Mouse (Mus musculus) forebrain, embryonic 11.5 days (tissue): ENCODE data around the gene Ptpn3. TPM values are rescaled to one million over a fixed set of nuclear protein-coding genes. Genes with fewer than 3 reads are reported as not detected.

Experiments
- ATAC-seq: fragments of 200-750 bp; cut with Nextera tagmentation; replicated peaks from 2 replicates; pipeline ENCODE4 v1.8.0; 2017; ENCODE audit warnings: moderate TSS enrichment; ENCODE audit not compliant: low FRiP score
- DNase-seq: peaks from one replicate; pipeline ENCODE4 v3.0.0-alpha.2; 2017; ENCODE audit warnings: low spot score
- H3K27ac ChIP-seq: fragments of 300-500 bp; sonication (generic); 2 replicates; pipeline ENCODE4 v1.5.1; 2014; ENCODE audit warnings: low read depth, low read length
- H3K27me3 ChIP-seq: fragments of 300-500 bp; sonication (generic); 2 replicates; pipeline ENCODE4 v1.6.1; 2014; ENCODE audit warnings: mild to moderate bottlenecking, low read length, mixed read lengths; ENCODE audit not compliant: control insufficient read depth, insufficient read depth
- H3K36me3 ChIP-seq: fragments of 300-500 bp; sonication (generic); 2 replicates; pipeline ENCODE4 v1.6.1; 2014; ENCODE audit warnings: mild to moderate bottlenecking, low read length, moderate library complexity, mixed read lengths; ENCODE audit not compliant: control insufficient read depth, insufficient read depth
- H3K4me1 ChIP-seq: fragments of 300-500 bp; sonication (generic); replicated peaks from 2 replicates; pipeline ENCODE4 v1.6.1; 2014; ENCODE audit warnings: low read length, mixed read lengths; ENCODE audit not compliant: control insufficient read depth, insufficient read depth
- H3K4me2 ChIP-seq: fragments of 300-500 bp; sonication (generic); 2 replicates; pipeline ENCODE4 v1.6.1; 2014; ENCODE audit warnings: low read depth, mild to moderate bottlenecking, low read length, moderate library complexity, mixed read lengths; ENCODE audit not compliant: severe bottlenecking
- H3K4me3 ChIP-seq: fragments of 300-500 bp; sonication (generic); 2 replicates; pipeline ENCODE4 v1.5.1; 2014; ENCODE audit warnings: low read depth, low read length
- H3K9ac ChIP-seq: fragments of 300-500 bp; sonication (generic); 2 replicates; pipeline ENCODE4 v1.6.1; 2014; ENCODE audit warnings: low read length
- H3K9me3 ChIP-seq: fragments of 300-500 bp; sonication (generic); 2 replicates; pipeline ENCODE4 v1.6.1; 2016; ENCODE audit warnings: low read length, mixed read lengths; ENCODE audit not compliant: control insufficient read depth
- WGBS: fragments of 180-500 bp; shearing (Covaris S2); extraction: QIAGEN DNeasy Blood & Tissue Kit; methylation state at CpG from one replicate; pipeline ENCODE4 v1.1.7; 2014; 5-methylcytosine and 5-hydroxymethylcytosine counted together
- polyA plus RNA-seq: library from polyadenylated mRNA; unstranded; fragments of >200 nt; fragmentation: Nextera tagmentation; extraction: Ambion mirVana; gene quantifications from 2 replicates; pipeline ENCODE4 v1.2.1, GENCODE M21; 2014

Gene Ptpn3
- polyA plus RNA-seq, 1 experiment from 2014 or later: 0.81 TPM

DNA sequence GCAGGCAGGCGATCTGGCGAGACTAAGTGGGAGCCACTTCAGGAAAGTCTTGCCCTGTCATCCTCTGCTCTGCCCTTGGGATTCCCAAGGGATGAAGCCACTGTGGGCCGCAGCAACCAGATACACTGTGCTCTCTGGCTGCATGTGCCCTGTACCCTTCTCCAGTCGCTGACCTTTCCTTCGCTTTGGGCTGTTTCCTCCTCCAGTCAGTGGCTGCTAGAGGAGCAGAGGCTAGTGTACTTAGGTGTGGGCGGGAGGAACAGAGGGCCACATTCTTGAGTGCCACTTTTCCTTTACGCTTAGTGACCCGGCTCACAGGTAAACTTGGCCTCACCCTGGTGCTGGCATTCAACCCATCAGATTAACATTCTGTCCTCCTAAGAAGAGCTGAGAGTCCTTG lies 147.8 kb downstream of the Ptpn3 start:
- Histone ChIP-seq H3K9me3 (no peaks in the 10 kb centered on the region), H3K4me1 (peaks cover 6% of the 10 kb centered on the region; the same call in 1 of the 2 replicates), H3K36me3 (no peaks in the 10 kb centered on the region), H3K4me3 (no peak overlapping the region), H3K27me3 (no peaks in the 10 kb centered on the region), H3K4me2 (peak overlapping the region; percentile 36; the same call in 1 of the 2 replicates), H3K9ac (peak overlapping the region; percentile 41), H3K27ac (peak overlapping the region; percentile 25; the same call in 1 of the 2 replicates)
- 29% methylated on average over 8 of the region's 8 CpGs for WGBS
- no peak for DNase-seq
- peak; percentile 24; the same call in 1 of the 2 replicates for ATAC-seq

DNA sequence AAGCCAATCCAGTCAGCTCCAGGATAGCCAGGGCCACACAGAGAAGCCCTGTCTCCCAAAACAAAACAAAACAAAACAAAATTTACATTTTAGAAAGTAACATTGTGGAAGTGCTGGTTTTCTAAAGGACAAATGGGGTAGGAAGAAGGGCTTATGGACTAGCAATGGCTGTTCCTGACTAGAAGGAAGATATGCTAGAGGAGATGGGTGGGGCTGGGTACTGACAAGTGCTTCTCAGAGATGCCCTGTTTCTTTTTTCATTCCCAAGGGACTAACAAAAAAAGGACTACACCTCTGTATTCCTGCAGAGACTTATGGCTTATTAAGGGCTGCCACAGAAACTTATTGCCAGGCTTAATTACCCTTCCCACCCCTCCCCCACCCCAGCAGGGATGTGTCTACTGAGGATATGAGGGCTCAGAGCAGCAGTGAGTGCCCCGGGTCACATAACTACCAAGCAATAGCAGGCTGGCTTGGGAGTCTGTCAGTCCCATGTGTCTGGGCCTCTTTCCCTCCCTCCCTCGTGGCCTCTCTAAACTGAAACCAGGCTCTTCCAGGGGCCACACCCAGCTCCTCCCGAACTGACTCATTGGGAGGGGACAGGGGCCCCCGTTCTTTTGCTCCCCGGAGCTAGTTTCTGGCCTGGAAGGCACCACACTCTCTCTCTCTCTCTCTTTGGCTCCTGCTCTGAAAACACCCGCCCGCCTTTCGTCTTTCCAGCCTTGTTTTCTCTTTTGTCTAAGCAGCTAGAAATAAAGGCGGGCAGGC lies 148.4 kb downstream of the Ptpn3 start:
- Histone ChIP-seq H3K9ac (peak overlapping the region; percentile 41), H3K4me1 (peaks cover 6% of the 10 kb centered on the region; the same call in 1 of the 2 replicates), H3K4me3 (no peak overlapping the region), H3K4me2 (peak overlapping the region; percentile 36), H3K27ac (peak overlapping the region; percentile 25; the same call in 1 of the 2 replicates), H3K36me3 (no peaks in the 10 kb centered on the region), H3K27me3 (no peaks in the 10 kb centered on the region), H3K9me3 (no peaks in the 10 kb centered on the region)
- peak; percentile 67 for DNase-seq
- WGBS: 3% methylated on average over 9 of the region's 9 CpGs
- ATAC-seq: peak; percentile 70

DNA sequence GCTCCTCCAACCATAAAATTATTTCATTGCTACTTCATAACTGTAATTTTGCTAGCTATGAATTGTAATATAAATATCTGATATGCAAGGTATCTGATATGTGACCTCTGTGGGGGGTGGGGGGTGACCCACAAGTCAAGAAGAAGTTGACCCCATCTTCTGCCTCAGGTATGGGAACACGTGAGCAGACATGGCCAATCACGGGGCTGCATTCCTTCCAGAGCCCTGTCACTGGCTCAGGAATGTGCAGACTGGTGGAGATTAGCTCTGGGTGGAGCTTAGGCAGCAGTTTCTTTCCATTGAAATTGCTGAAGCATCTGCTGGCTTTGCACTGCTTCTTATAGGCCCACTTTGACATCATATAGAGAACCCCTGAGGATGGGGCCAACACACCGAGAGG lies 153.5 kb downstream of the Ptpn3 start:
- 62% methylated on average over 3 of the region's 3 CpGs for WGBS
- H3K4me3 ChIP-seq: no peak overlapping the region
- no peak for ATAC-seq
- no peak overlapping the region for H3K27ac ChIP-seq
- no peaks in the 10 kb centered on the region for H3K36me3 ChIP-seq
- DNase-seq: no peak
- H3K9ac ChIP-seq: no peak overlapping the region
- H3K4me2 ChIP-seq: no peak overlapping the region
- peaks cover under 1% of the 10 kb centered on the region; the same call in 1 of the 2 replicates for H3K4me1 ChIP-seq
- peaks cover 4% of the 10 kb centered on the region; the same call in 1 of the 2 replicates for H3K27me3 ChIP-seq
- no peaks in the 10 kb centered on the region for H3K9me3 ChIP-seq

DNA sequence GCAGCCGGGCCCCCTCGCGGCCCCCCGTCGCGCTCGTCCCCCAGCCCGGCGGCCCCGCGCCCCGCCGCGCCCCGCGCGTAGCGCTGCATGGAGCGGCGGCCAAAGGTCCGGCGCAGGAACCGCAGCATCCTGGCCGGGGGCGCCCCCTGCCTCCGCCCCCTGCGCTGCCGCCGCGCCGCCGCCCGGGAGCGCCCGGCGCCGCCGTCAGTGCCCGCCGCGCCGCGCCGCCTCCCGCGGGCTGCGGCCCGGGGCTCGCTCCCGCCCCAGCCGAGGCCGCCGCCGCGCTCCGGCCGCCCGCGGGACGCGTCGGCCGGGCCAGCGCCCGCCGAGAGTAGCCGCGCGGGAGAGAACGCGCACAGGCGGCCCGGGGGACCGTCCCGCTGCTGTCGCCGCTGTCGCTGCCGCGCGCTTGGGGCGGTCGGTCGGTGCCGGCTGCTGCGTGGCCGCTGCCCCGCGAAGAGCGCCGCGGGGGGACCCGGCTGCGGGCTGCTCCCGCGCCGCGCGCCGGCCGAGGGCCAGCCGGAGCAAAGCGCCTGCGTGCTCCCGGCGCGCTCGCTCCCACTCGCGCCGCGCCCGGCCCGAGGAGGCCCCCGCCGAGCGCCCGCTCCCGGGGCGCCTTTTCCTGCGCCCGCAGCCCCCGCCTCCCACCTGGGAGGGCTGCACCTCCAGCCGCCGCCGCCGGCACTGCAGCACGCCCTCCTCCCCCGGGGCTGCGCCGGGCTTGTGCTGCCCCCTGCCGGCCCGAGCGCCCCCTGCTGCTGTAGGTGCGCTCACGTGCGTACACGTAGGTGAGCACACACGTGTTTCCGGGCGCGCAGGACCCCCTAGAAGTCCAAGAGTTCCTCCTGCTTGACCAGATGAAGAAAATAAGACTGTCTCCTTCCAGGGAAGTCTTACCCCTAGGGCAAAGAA lies 158.4 kb downstream of the Ptpn3 start, which contains the start of gene Epb41l4b:
Gene Epb41l4b, minus strand, starts transcription at position 412 of the 912 bp plus-strand sequence.
- Histone ChIP-seq H3K9me3 (no peaks in the 10 kb centered on the region), H3K4me3 (peak within 1 kb of the TSS; percentile 66), H3K36me3 (no peaks in the 10 kb centered on the region), H3K27ac (no peak within 1 kb of the TSS), H3K4me1 (peaks cover 11% of the 10 kb centered on the region), H3K27me3 (peaks cover 29% of the 10 kb centered on the region), H3K9ac (peak within 1 kb of the TSS; percentile 59), H3K4me2 (peak within 1 kb of the TSS; percentile 87)
- peak; percentile 92 for DNase-seq
- ATAC-seq: peak; percentile 91
- WGBS: 1% methylated on average over 107 of the region's 142 CpGs

DNA sequence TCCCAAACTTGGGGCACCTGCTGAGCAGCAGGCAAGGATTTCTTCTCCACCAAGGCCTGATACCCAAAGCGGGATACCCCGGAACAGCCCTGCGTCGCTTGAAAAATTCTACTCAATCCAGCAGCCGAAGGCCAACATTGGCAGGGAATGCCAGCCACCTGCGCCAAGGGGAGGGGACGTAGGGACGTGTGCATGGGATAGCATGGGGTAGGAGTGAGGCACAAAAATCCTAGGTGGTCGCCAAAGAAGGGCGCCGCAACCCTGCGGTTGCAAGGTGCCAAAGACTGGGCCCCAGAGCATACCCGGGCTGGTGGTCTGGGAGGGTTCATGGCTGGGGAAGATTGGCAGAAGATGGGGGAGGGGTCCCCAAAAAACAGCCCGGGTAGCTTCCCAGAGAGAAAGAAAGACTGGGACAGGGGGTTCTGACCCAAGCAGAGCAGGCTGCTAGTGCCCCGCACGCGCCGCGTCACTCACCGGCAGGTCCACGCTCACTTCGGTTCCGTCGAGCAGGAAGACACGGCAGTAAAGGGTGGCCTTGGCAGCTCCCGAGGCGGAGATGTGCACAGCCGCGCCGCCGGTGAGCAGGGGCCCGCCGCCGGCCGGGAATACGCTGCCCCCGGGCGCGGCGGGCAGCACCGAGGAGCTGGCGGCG lies 159.1 kb downstream of the Ptpn3 start:
- Histone ChIP-seq H3K4me1 (peaks cover 11% of the 10 kb centered on the region), H3K27me3 (peaks cover 29% of the 10 kb centered on the region), H3K9me3 (no peaks in the 10 kb centered on the region), H3K4me3 (peak overlapping the region; percentile 66), H3K9ac (peak overlapping the region; percentile 59), H3K36me3 (no peaks in the 10 kb centered on the region), H3K27ac (no peak overlapping the region), H3K4me2 (peak overlapping the region; percentile 87)
- peak; percentile 66 for DNase-seq
- under 1% methylated on average over 43 of the region's 43 CpGs for WGBS
- ATAC-seq: peak; percentile 15; the same call in 1 of the 2 replicates

DNA sequence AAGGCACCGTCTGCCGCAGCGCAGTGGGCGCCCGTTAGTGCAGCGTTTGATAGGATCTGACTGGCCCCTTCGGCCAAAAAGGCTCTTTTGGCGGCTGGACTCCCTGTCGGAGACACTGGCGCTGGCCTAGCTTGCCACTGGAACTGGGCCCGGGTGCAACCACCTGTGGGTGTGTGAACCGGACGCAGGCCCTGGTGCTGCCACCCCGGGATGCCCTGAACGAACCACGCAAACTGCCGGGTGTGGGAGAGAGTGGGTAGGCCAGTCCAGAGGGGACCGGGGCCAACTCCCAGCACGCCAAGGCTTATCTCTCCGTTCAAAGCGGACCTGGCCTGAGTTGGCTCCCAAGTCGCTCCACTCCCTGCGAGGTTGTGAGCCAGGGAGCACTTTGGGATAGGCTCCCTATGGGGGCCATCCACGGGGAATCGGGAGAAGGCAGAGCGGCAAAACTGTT lies 159.7 kb downstream of the Ptpn3 start:
- Histone ChIP-seq H3K27me3 (peaks cover 29% of the 10 kb centered on the region), H3K9me3 (no peaks in the 10 kb centered on the region), H3K4me2 (peak overlapping the region; percentile 87), H3K36me3 (no peaks in the 10 kb centered on the region), H3K9ac (peak overlapping the region; percentile 3; the same call in 1 of the 2 replicates), H3K27ac (no peak overlapping the region), H3K4me3 (peak overlapping the region; percentile 66), H3K4me1 (peaks cover 11% of the 10 kb centered on the region)
- WGBS: 3% methylated on average over 26 of the region's 26 CpGs
- DNase-seq (peak; percentile 58), ATAC-seq (no peak)

DNA sequence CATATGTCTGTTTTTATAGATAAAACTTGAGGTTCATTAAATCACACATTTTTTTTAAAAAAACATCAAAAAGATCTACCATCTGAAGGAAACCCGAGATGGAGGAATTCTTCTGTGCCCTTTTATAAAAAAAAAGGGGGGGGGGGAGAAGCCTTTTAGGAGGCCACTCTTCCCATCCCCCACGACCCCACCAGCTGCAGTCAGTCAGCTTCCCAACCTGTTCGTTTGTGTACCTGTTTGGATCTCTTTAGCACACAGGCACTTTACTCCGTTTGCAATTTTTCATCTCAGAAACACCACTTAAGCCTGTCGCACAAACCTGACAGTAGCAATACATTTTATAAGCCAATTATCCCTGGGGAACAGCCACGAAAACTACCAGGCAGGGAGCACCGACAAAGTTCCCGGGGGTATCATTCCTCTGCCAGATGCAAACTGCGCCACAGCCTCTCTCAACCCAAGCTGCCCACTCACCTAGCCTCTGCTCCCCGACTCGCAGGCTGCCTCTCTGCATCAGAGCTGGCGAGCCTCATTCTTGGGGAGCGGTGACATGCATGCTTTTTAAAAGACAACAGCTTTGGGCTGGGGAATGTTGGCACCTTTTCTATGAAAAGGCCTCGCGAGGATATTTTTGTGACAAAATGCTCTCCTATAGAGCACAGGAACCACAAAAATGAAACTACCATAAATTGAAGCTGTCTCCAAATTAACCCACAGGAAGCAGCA lies 160.5 kb downstream of the Ptpn3 start:
- no peaks in the 10 kb centered on the region for H3K36me3 ChIP-seq
- peaks cover 11% of the 10 kb centered on the region for H3K4me1 ChIP-seq
- no peaks in the 10 kb centered on the region for H3K9me3 ChIP-seq
- WGBS: 19% methylated on average over 15 of the region's 15 CpGs
- H3K4me3 ChIP-seq: no peak overlapping the region; the same call in 1 of the 2 replicates
- H3K4me2 ChIP-seq: no peak overlapping the region; the same call in 1 of the 2 replicates
- no peak overlapping the region for H3K27ac ChIP-seq
- H3K9ac ChIP-seq: no peak overlapping the region
- DNase-seq (no peak), ATAC-seq (no peak)
- peaks cover 29% of the 10 kb centered on the region for H3K27me3 ChIP-seq
